Mouse (Mus musculus) kidney, postnatal 0 days (tissue): ENCODE data around the gene Akr1c12. TPM values are rescaled to one million over a fixed set of nuclear protein-coding genes. Genes with fewer than 3 reads are reported as not detected.

Source experiments
- ATAC-seq: fragments of 200-750 bp; cut with Nextera tagmentation; replicated peaks from 2 replicates; pipeline ENCODE4 v1.8.0; 2017; ENCODE audit warnings: low read depth, moderate number of reproducible peaks, moderate TSS enrichment, moderate library complexity; ENCODE audit not compliant: low FRiP score
- DNase-seq: peaks from one replicate; pipeline ENCODE4 v3.0.0-alpha.2; 2016; ENCODE audit warnings: low spot score
- H3K27ac ChIP-seq: fragments of 300-500 bp; sonication (generic); 2 replicates; pipeline ENCODE4 v1.5.1; 2014; ENCODE audit warnings: mild to moderate bottlenecking
- H3K27me3 ChIP-seq: fragments of 300-500 bp; sonication (generic); 2 replicates; pipeline ENCODE4 v1.6.1; 2014; ENCODE audit warnings: low read length, mixed read lengths; ENCODE audit not compliant: insufficient read depth
- H3K36me3 ChIP-seq: fragments of 300-500 bp; sonication (generic); 2 replicates; pipeline ENCODE4 v1.6.1; 2014; ENCODE audit warnings: low read length, mixed read lengths; ENCODE audit not compliant: insufficient read depth
- H3K4me1 ChIP-seq: fragments of 300-500 bp; sonication (generic); replicated peaks from 2 replicates; pipeline ENCODE4 v1.6.1; 2014; ENCODE audit warnings: antibody characterized with exemption, low read length, mixed read lengths; ENCODE audit not compliant: insufficient read depth
- H3K4me2 ChIP-seq: fragments of 300-500 bp; sonication (generic); 2 replicates; pipeline ENCODE4 v1.6.1; 2014; ENCODE audit warnings: mild to moderate bottlenecking, low read length, moderate library complexity, mixed read lengths
- H3K4me3 ChIP-seq: fragments of 300-500 bp; sonication (generic); replicated peaks from 2 replicates; pipeline ENCODE4 v1.5.1; 2014; ENCODE audit warnings: low read depth, low read length
- H3K9ac ChIP-seq: fragments of 300-500 bp; sonication (generic); 2 replicates; pipeline ENCODE4 v1.6.1; 2014; ENCODE audit warnings: low read depth, low read length
- H3K9me3 ChIP-seq: fragments of 300-500 bp; sonication (generic); replicated peaks from 2 replicates; pipeline ENCODE4 v1.6.1; 2016; ENCODE audit warnings: low read length, inconsistent platforms, mixed read lengths
- CTCF ChIP-seq: IDR thresholded peaks from 2 replicates; pipeline ENCODE4 v1.5.1; 2016; ENCODE audit warnings: antibody characterized with exemption, low read depth, mild to moderate bottlenecking, moderate library complexity
- WGBS: fragments of 180-500 bp; shearing (Covaris S2); extraction: QIAGEN DNeasy Blood & Tissue Kit; methylation state at CpG from one replicate; pipeline ENCODE4 v1.1.7; 2014; 5-methylcytosine and 5-hydroxymethylcytosine counted together
- polyA plus RNA-seq: library from polyadenylated mRNA; unstranded; fragments of >200 nt; fragmentation: Nextera tagmentation; extraction: Ambion mirVana; gene quantifications from 2 replicates; pipeline ENCODE4 v1.2.1, GENCODE M21; 2015

Gene Akr1c12
- polyA plus RNA-seq, result 6.2 and 6.8 TPM in 2 replicates

- Histone ChIP-seq H3K36me3 (no peaks in the 10 kb centered on the region), H3K9me3 (no peaks in the 10 kb centered on the region), H3K4me2 (no peak within 1 kb of the TSS), H3K4me1 (0 out of 2 replicates have a peak, but pooled peaks cover 4% of the 10 kb centered on the region), H3K9ac (no peak within 1 kb of the TSS), H3K27me3 (no peaks in the 10 kb centered on the region), H3K4me3 (no peak within 1 kb of the TSS), H3K27ac (no peak within 1 kb of the TSS)
- WGBS, result 33% methylated on average over 4 of the region's 4 CpGs
- DNase-seq (peak; percentile 23), ATAC-seq (peak; percentile 81)
- TF ChIP-seq CTCF, result no peak
Measured at GRCm38 (mm10) chr13:4279284-4279683, at the start of gene Akr1c12. Gene Akr1c12 (minus strand): TSS chr13:4279433.

GRCm38 (mm10) chr13:4318773-4319172 is 39.5 kb upstream of the Akr1c12 start:
- H3K4me1 ChIP-seq, result no peaks in the 10 kb centered on the region
- H3K27me3 ChIP-seq, result no peaks in the 10 kb centered on the region
- H3K9ac ChIP-seq, result no peak overlapping the region
- no peak overlapping the region for H3K4me3 ChIP-seq
- no peak for TF ChIP-seq CTCF
- no peak overlapping the region for H3K27ac ChIP-seq
- no peak overlapping the region for H3K4me2 ChIP-seq
- H3K9me3 ChIP-seq, result no peaks in the 10 kb centered on the region
- H3K36me3 ChIP-seq, result no peaks in the 10 kb centered on the region
- no peak for DNase-seq
- ATAC-seq, result no peak
- WGBS, result 86% methylated on average over 2 of the region's 2 CpGs

GRCm38 (mm10) chr13:4313907-4314306 is 34.7 kb upstream of the Akr1c12 start:
- Histone ChIP-seq H3K36me3 (no peaks in the 10 kb centered on the region), H3K27ac (no peak overlapping the region), H3K9me3 (no peaks in the 10 kb centered on the region), H3K4me3 (no peak overlapping the region), H3K9ac (no peak overlapping the region), H3K27me3 (no peaks in the 10 kb centered on the region), H3K4me1 (no peaks in the 10 kb centered on the region), H3K4me2 (no peak overlapping the region)
- DNase-seq, result no peak
- WGBS, result 63% methylated on average over 2 of the region's 2 CpGs
- ATAC-seq, result no peak
- TF ChIP-seq CTCF, result no peak

- no peak for TF ChIP-seq CTCF
- WGBS, result 31% methylated on average over 2 of the region's 2 CpGs
Measured at GRCm38 (mm10) chr13:4304861-4305565, 25.8 kb upstream of the Akr1c12 start.

GRCm38 (mm10) chr13:4296991-4297390 is 17.8 kb upstream of the Akr1c12 start:
- H3K27ac ChIP-seq, result no peak overlapping the region
- DNase-seq, result no peak
- H3K4me2 ChIP-seq, result no peak overlapping the region
- H3K9ac ChIP-seq, result no peak overlapping the region
- no peak for ATAC-seq
- no peak for TF ChIP-seq CTCF
- 91% methylated on average over 4 of the region's 4 CpGs for WGBS
- no peaks in the 10 kb centered on the region for H3K36me3 ChIP-seq
- H3K9me3 ChIP-seq, result no peaks in the 10 kb centered on the region
- H3K27me3 ChIP-seq, result no peaks in the 10 kb centered on the region
- H3K4me1 ChIP-seq, result no peaks in the 10 kb centered on the region
- H3K4me3 ChIP-seq, result no peak overlapping the region

More at GRCm38 (mm10) chr13:4304861-4305565, 25.8 kb upstream of the Akr1c12 start:
- Histone ChIP-seq H3K9ac (no peak overlapping the region), H3K4me1 (no peaks in the 10 kb centered on the region), H3K27ac (no peak overlapping the region; the same call in 1 of the 2 replicates), H3K9me3 (no peaks in the 10 kb centered on the region), H3K4me3 (no peak overlapping the region), H3K36me3 (no peaks in the 10 kb centered on the region), H3K27me3 (no peaks in the 10 kb centered on the region), H3K4me2 (no peak overlapping the region)
- no peak for ATAC-seq
- DNase-seq, result no peak

GRCm38 (mm10) chr13:4281471-4282412 is 2.5 kb upstream of the Akr1c12 start:
- ATAC-seq, result 0 out of 2 replicates have a peak, but pooled peaks have one; percentile 50
- Histone ChIP-seq H3K36me3 (no peaks in the 10 kb centered on the region), H3K27me3 (no peaks in the 10 kb centered on the region), H3K9me3 (no peaks in the 10 kb centered on the region), H3K27ac (no peak overlapping the region), H3K4me3 (no peak overlapping the region), H3K4me2 (no peak overlapping the region), H3K9ac (no peak overlapping the region), H3K4me1 (0 out of 2 replicates have a peak, but pooled peaks cover 4% of the 10 kb centered on the region)
- TF ChIP-seq CTCF, result peak; percentile 84
- peak; percentile 81 for DNase-seq
- 36% methylated on average over 7 of the region's 7 CpGs for WGBS
